22 mouse cellular contexts compared by ENCODE assay signal in genomic region chr1:179722811-179723469, GRCm38 (mm10). TPM values are rescaled to one million over a fixed set of nuclear protein-coding genes. Genes with fewer than 3 reads are reported as not detected.
A peak's percentile ranks its signal among the peaks of the same experiment; 100 is the strongest.
DNase-seq lines count a peak whose midpoint lies in the region; ATAC-seq and TF ChIP-seq lines count a peak whose summit lies in the region.
"Had no signal": no experiment of that assay in that cellular context is flagged by ENCODE, and none has a peak within 500 bp of the region (broad histone marks: within the 10 kb centered on the region; RNA-seq: fewer than 3 reads in every experiment).

No protein-coding gene starts in this region.

- WGBS in kidney, embryonic 15.5 days, result 52% methylated on average over 8 of the region's 8 CpGs
- WGBS in kidney, adult 2 months, result 59% methylated on average over 8 of the region's 8 CpGs
- 79% methylated on average over 8 of the region's 8 CpGs for WGBS in midbrain, embryonic 10.5 days

- H3K9ac ChIP-seq in kidney, embryonic 15.5 days, result no peak overlapping the region
- H3K9ac ChIP-seq: embryonic facial prominence, embryonic 15.5 days; forebrain, embryonic 15.5 days; heart, embryonic 12.5 days; hindbrain, embryonic 15.5 days had no signal

- no peaks in the 10 kb centered on the region for H3K9me3 ChIP-seq in kidney, embryonic 15.5 days (replicated peaks)
- no peaks in the 10 kb centered on the region for H3K9me3 ChIP-seq in midbrain, embryonic 10.5 days (replicated peaks)
- H3K9me3 ChIP-seq: embryonic facial prominence, embryonic 15.5 days; forebrain, embryonic 15.5 days; heart, embryonic 12.5 days; hindbrain, embryonic 15.5 days had no signal

- DNase-seq in kidney, adult 2 months, result no peak
- DNase-seq in ES-CJ7 (ENCODE audit: low read depth, low spot score) (peak; percentile 55), R1 (ENCODE audit: low read depth, low spot score) (peak; percentile 58)
- DNase-seq in gonadal fat pad, adult 2 months (ENCODE audit: low read depth), result peak; percentile 91
- DNase-seq in gastrocnemius, postnatal 4 days (ENCODE audit: low spot score in 2 of 2), result no peak
- DNase-seq in midbrain, embryonic 10.5 days (ENCODE audit: low spot score), result no peak
- DNase-seq: adrenal gland, adult 8-10 months; adrenal gland, postnatal 36 days; cerebellum, adult 2 months; cerebellum, postnatal 10 days; gastrocnemius, postnatal 10 days; heart, postnatal 36 days had no signal

- TF ChIP-seq POLR2A in kidney, adult 2 months (IDR thresholded peaks at IDR 0.05; ENCODE audit: low read depth, low read length), result no peak

- no peak overlapping the region for H3K4me2 ChIP-seq in kidney, embryonic 15.5 days
- H3K4me2 ChIP-seq: embryonic facial prominence, embryonic 15.5 days; forebrain, embryonic 15.5 days; heart, embryonic 12.5 days; hindbrain, embryonic 15.5 days had no signal

- peak; percentile 62; the same call in 1 of the 2 replicates for ATAC-seq in kidney, embryonic 15.5 days (replicated peaks; ENCODE audit: low FRiP score)
- ATAC-seq: forebrain, embryonic 15.5 days had no signal

- H3K4me3 ChIP-seq in kidney, embryonic 15.5 days (replicated peaks), result no peak overlapping the region
- H3K4me3 ChIP-seq in kidney, adult 2 months (ENCODE audit: insufficient read depth, low read depth, low read length), result no peak overlapping the region
- no peak overlapping the region for H3K4me3 ChIP-seq in midbrain, embryonic 10.5 days
- H3K4me3 ChIP-seq: embryonic facial prominence, embryonic 15.5 days; erythroblast, embryonic 14.5 days; forebrain, embryonic 15.5 days; heart, embryonic 12.5 days; hindbrain, embryonic 15.5 days had no signal

- no peaks in the 10 kb centered on the region for H3K36me3 ChIP-seq in kidney, embryonic 15.5 days
- H3K36me3 ChIP-seq in kidney, adult 2 months (ENCODE audit: control insufficient read depth, insufficient read depth, low read length), result no peaks in the 10 kb centered on the region
- H3K36me3 ChIP-seq in midbrain, embryonic 10.5 days, result no peaks in the 10 kb centered on the region
- H3K36me3 ChIP-seq: embryonic facial prominence, embryonic 15.5 days; forebrain, embryonic 15.5 days; heart, embryonic 12.5 days; hindbrain, embryonic 15.5 days had no signal

- H3K27me3 ChIP-seq in kidney, embryonic 15.5 days, result no peaks in the 10 kb centered on the region
- H3K27me3 ChIP-seq in kidney, adult 2 months (replicated peaks; ENCODE audit: control insufficient read depth, insufficient read depth, low read length), result no peaks in the 10 kb centered on the region
- H3K27me3 ChIP-seq in midbrain, embryonic 10.5 days (ENCODE audit: low read depth, poor library complexity, severe bottlenecking), result no peaks in the 10 kb centered on the region
- H3K27me3 ChIP-seq: embryonic facial prominence, embryonic 15.5 days; forebrain, embryonic 15.5 days; heart, embryonic 12.5 days; hindbrain, embryonic 15.5 days had no signal

- no peak for TF ChIP-seq CTCF in kidney, adult 2 months (conservative IDR thresholded peaks at IDR 0.05; ENCODE audit: insufficient read depth, insufficient read length, low read depth, low read length)

- no peaks in the 10 kb centered on the region for H3K4me1 ChIP-seq in kidney, embryonic 15.5 days
- H3K4me1 ChIP-seq in kidney, adult 2 months (ENCODE audit: control insufficient read depth, insufficient read depth, low read length), result no peaks in the 10 kb centered on the region
- no peaks in the 10 kb centered on the region for H3K4me1 ChIP-seq in midbrain, embryonic 10.5 days
- H3K4me1 ChIP-seq: embryonic facial prominence, embryonic 15.5 days; forebrain, embryonic 15.5 days; hindbrain, embryonic 15.5 days had no signal

- no peak overlapping the region for H3K27ac ChIP-seq in kidney, embryonic 15.5 days
- H3K27ac ChIP-seq in kidney, adult 2 months (ENCODE audit: insufficient read depth, low read depth, low read length), result no peak overlapping the region
- H3K27ac ChIP-seq in midbrain, embryonic 10.5 days (replicated peaks), result no peak overlapping the region
- H3K27ac ChIP-seq: embryonic facial prominence, embryonic 15.5 days; forebrain, embryonic 15.5 days; hindbrain, embryonic 15.5 days had no signal

RNA-seq across cellular contexts. Expression of gene Kif28, which starts 22.1 kb away (rescaled TPM):
- not detected in 2 replicates for polyA plus RNA-seq in kidney, embryonic 15.5 days (2015; fragmentation: Nextera tagmentation; extraction: Ambion mirVana)
- polyA plus RNA-seq in kidney, adult 2 months (2012; rRNA removed), result not detected in 2 replicates
- polyA plus RNA-seq in gonadal fat pad, adult 2 months (2012; rRNA removed), result 0.04 TPM in 1 of 2 replicates, not detected in the other
- total RNA-seq in gastrocnemius, postnatal 4 days (2021), result under 1 TPM; 0.29 to 0.57 TPM
- 0.05 TPM in 1 of 2 replicates, not detected in the other for polyA plus RNA-seq in midbrain, embryonic 10.5 days (2016; fragmentation: Nextera tagmentation; extraction: Ambion mirVana)
- total RNA-seq: adrenal gland, postnatal 36 days; granulocyte monocyte progenitor cell, adult 5-6 weeks had no signal
- polyA plus RNA-seq: embryonic facial prominence, embryonic 11.5 days; erythroblast, embryonic 14.5 days; forebrain, embryonic 11.5 days; forebrain, embryonic 15.5 days; heart, embryonic 12.5 days; hindbrain, embryonic 11.5 days had no signal

RNA-seq across cellular contexts. Expression of gene Sccpdh, which starts 54.9 kb away (rescaled TPM):
- polyA plus RNA-seq in kidney, embryonic 15.5 days (2015; fragmentation: Nextera tagmentation; extraction: Ambion mirVana), result 73.1 and 74.8 TPM in 2 replicates
- polyA plus RNA-seq in kidney, adult 2 months (2012; rRNA removed), result 11.4 and 14.2 TPM in 2 replicates
- 15.0 and 15.5 TPM in 2 replicates for polyA plus RNA-seq in gonadal fat pad, adult 2 months (2012; rRNA removed)
- total RNA-seq in gastrocnemius, postnatal 4 days (2021), result 10 to 100 TPM; 72.9 to 79.8 TPM
- polyA plus RNA-seq in midbrain, embryonic 10.5 days (2016; fragmentation: Nextera tagmentation; extraction: Ambion mirVana), result 78.0 and 81.5 TPM in 2 replicates
- polyA plus RNA-seq: erythroblast, embryonic 14.5 days had no signal

Comparison
In these comparisons a context has a peak if more than half of its experiments do, and no peak if none do; other contexts are left out.
1. DNase-seq: peak in ES-CJ7 (single experiment), R1 (single experiment) and gonadal fat pad, adult 2 months (single experiment); none in kidney, adult 2 months (single experiment), gastrocnemius, postnatal 4 days (0 of 2) and midbrain, embryonic 10.5 days (single experiment).